ENCODE assay signal across 22 mouse cellular contexts in genomic region chr10:116626009-116626408, GRCm38 (mm10).
"Had no signal": no experiment of that assay in that cellular context is flagged by ENCODE, and none has a peak within 500 bp of the region (broad histone marks: within the 10 kb centered on the region; RNA-seq: fewer than 3 reads in every experiment).

No protein-coding gene starts in this region.

- ATAC-seq: liver, postnatal 0 days; lung, postnatal 0 days; midbrain, embryonic 13.5 days; midbrain, embryonic 16.5 days had no signal

- H3K36me3 ChIP-seq: lung, embryonic 15.5 days; midbrain, embryonic 13.5 days; neural tube, embryonic 13.5 days; neural tube, embryonic 15.5 days; stomach, embryonic 15.5 days had no signal

- H3K27ac ChIP-seq: lung, embryonic 15.5 days; macrophage; midbrain, embryonic 13.5 days; neural tube, embryonic 13.5 days; neural tube, embryonic 15.5 days; stomach, embryonic 15.5 days; stomach, postnatal 0 days had no signal

- H3K9ac ChIP-seq: liver, postnatal 0 days; lung, embryonic 15.5 days; midbrain, embryonic 13.5 days; neural tube, embryonic 13.5 days; neural tube, embryonic 15.5 days; stomach, embryonic 15.5 days had no signal

- H3K27me3 ChIP-seq: lung, embryonic 15.5 days; megakaryocyte, embryonic 14.5 days; midbrain, embryonic 13.5 days; neural tube, embryonic 13.5 days; neural tube, embryonic 15.5 days; stomach, embryonic 15.5 days had no signal

- H3K9me3 ChIP-seq: stomach, embryonic 15.5 days had no signal

- H3K4me2 ChIP-seq: lung, embryonic 15.5 days; midbrain, embryonic 11.5 days; midbrain, embryonic 13.5 days; neural tube, embryonic 13.5 days; neural tube, embryonic 15.5 days; stomach, embryonic 15.5 days had no signal

- H3K4me1 ChIP-seq: lung, embryonic 15.5 days; megakaryocyte, embryonic 14.5 days; midbrain, embryonic 13.5 days; neural tube, embryonic 13.5 days; neural tube, embryonic 15.5 days; stomach, embryonic 15.5 days had no signal

- DNase-seq: liver, postnatal 0 days; lung, adult 2 months; lung, postnatal 14 days; lung, postnatal 36 days; retina, postnatal 1 day; right cerebral cortex, adult 18-20 months; right cerebral cortex, postnatal 14 days; thymus, adult 2 months; thymus, postnatal 25 days; thymus, postnatal 4 days had no signal

- H3K4me3 ChIP-seq: lung, embryonic 15.5 days; megakaryocyte, embryonic 14.5 days; midbrain, embryonic 13.5 days; myocyte; neural tube, embryonic 13.5 days; neural tube, embryonic 15.5 days; stomach, embryonic 15.5 days had no signal
